Mouse (Mus musculus) heart, embryonic 11.5 days (tissue): ENCODE results near the gene Kcnk5. TPM values are rescaled to one million over a fixed set of nuclear protein-coding genes. Genes with fewer than 3 reads are reported as not detected.
A peak's percentile ranks its signal among the peaks of the same experiment; 100 is the strongest.

Experiments used
- ATAC-seq: fragments of 200-750 bp; cut with Nextera tagmentation; replicated peaks from 2 replicates; pipeline ENCODE4 v1.8.0; 2017; ENCODE audit warnings: moderate library complexity; ENCODE audit not compliant: insufficient number of reproducible peaks, low FRiP score, low TSS enrichment
- H3K27ac ChIP-seq: fragments of 300-500 bp; sonication (generic); 2 replicates; pipeline ENCODE4 v1.5.1; 2014; ENCODE audit warnings: mild to moderate bottlenecking, low read depth, low read length
- H3K27me3 ChIP-seq: fragments of 300-500 bp; sonication (generic); 2 replicates; pipeline ENCODE4 v1.6.1; 2014; ENCODE audit warnings: mild to moderate bottlenecking, low read length, mixed read lengths; ENCODE audit not compliant: control insufficient read depth, insufficient read depth
- H3K36me3 ChIP-seq: fragments of 300-500 bp; sonication (generic); 2 replicates; pipeline ENCODE4 v1.6.1; 2014; ENCODE audit warnings: mild to moderate bottlenecking, low read length, moderate library complexity, mixed read lengths; ENCODE audit not compliant: control insufficient read depth, insufficient read depth
- H3K4me1 ChIP-seq: fragments of 300-500 bp; sonication (generic); 2 replicates; pipeline ENCODE4 v1.6.1; 2014; ENCODE audit warnings: low read length; ENCODE audit not compliant: control insufficient read depth, insufficient read depth
- H3K4me2 ChIP-seq: fragments of 300-500 bp; sonication (generic); 2 replicates; pipeline ENCODE4 v1.6.1; 2014; ENCODE audit warnings: mild to moderate bottlenecking, moderate library complexity
- H3K4me3 ChIP-seq: fragments of 300-500 bp; sonication (generic); 2 replicates; pipeline ENCODE4 v1.5.1; 2014; ENCODE audit warnings: low read depth, low read length
- H3K9ac ChIP-seq: fragments of 300-500 bp; sonication (generic); 2 replicates; pipeline ENCODE4 v1.6.1; 2014; ENCODE audit warnings: mild to moderate bottlenecking, low read depth, low read length, moderate library complexity
- H3K9me3 ChIP-seq: fragments of 300-500 bp; sonication (generic); replicated peaks from 2 replicates; pipeline ENCODE4 v1.6.1; 2016; ENCODE audit warnings: low read length; ENCODE audit not compliant: control insufficient read depth
- WGBS: fragments of 180-500 bp; shearing (Covaris S2); extraction: QIAGEN DNeasy Blood & Tissue Kit; methylation state at CpG from one replicate; pipeline ENCODE4 v1.1.7; 2014; ENCODE audit not compliant: insufficient replicate concordance; 5-methylcytosine and 5-hydroxymethylcytosine counted together
- polyA plus RNA-seq: library from polyadenylated mRNA; unstranded; fragments of >200 nt; fragmentation: Nextera tagmentation; extraction: Ambion mirVana; gene quantifications from 2 replicates; pipeline ENCODE4 v1.2.1, GENCODE M21; 2014

Gene Kcnk5
- polyA plus RNA-seq, 1 experiment from 2014 or later, result 2.9 TPM

- Histone ChIP-seq H3K4me2 (no peak overlapping the region), H3K27ac (no peak overlapping the region), H3K9ac (no peak overlapping the region), H3K9me3 (no peaks in the 10 kb centered on the region), H3K27me3 (no peaks in the 10 kb centered on the region), H3K4me1 (peaks cover 26% of the 10 kb centered on the region), H3K36me3 (no peaks in the 10 kb centered on the region), H3K4me3 (no peak overlapping the region)
- no peak for ATAC-seq
- WGBS, result 60% methylated on average over 1 of the region's 1 CpGs
These were observed 13.1 kb downstream of the Kcnk5 start for GRCm38 (mm10) chr14:20168478-20168877.

DNA sequence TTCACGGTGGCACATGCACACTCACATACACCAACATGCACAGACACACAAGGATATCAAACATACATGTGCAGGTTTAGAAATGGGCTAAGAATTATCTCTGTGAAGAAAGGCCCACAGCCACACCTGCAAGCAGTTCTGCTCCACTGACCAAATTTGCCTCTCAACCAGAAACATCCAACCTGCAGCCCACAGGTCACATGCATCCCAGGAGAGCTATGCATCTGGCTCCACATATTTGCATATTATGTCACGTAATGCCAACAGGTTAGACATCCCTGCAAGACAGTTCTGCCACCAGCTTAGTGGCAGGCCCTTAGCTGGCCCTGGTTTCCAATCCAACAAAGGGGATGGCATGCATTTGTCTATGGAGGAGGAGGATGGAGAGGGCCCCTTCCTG is 13.6 kb downstream of the Kcnk5 start:
- no peak for ATAC-seq
- H3K4me1 ChIP-seq, result peaks cover 23% of the 10 kb centered on the region
- H3K36me3 ChIP-seq, result no peaks in the 10 kb centered on the region
- H3K4me2 ChIP-seq, result no peak overlapping the region
- 94% methylated on average over 2 of the region's 2 CpGs for WGBS
- H3K4me3 ChIP-seq, result no peak overlapping the region
- H3K27ac ChIP-seq, result no peak overlapping the region
- no peak overlapping the region for H3K9ac ChIP-seq
- no peaks in the 10 kb centered on the region for H3K9me3 ChIP-seq
- no peaks in the 10 kb centered on the region for H3K27me3 ChIP-seq

DNA sequence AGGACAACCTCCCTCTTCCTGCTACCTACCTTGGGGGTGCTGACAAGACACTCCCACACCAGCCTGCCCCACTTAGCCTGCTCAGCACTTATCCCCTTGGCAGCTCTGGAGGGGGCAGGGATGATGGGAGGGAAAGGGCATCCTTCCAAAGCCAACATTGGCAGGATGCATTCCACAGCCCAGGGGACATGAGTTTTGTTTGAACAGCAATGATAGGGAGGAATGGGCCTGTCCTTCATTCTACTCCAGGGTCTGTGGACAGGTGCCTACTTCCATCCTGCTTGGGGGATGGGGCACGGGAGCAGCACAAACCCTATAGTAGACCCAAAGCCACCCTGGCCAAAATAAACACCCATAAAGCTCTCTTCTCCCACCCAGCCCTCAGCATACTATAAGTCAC is 16.2 kb downstream of the Kcnk5 start:
- H3K9ac ChIP-seq, result no peak overlapping the region

GRCm38 (mm10) chr14:20164438-20164837 is 17.2 kb downstream of the Kcnk5 start:
- no peak overlapping the region for H3K4me2 ChIP-seq
- 89% methylated on average over 7 of the region's 7 CpGs for WGBS

More for the DNA sequence above, 16.2 kb downstream of the Kcnk5 start:
- no peak overlapping the region for H3K27ac ChIP-seq
- no peaks in the 10 kb centered on the region for H3K36me3 ChIP-seq
- H3K4me2 ChIP-seq, result no peak overlapping the region
- no peaks in the 10 kb centered on the region for H3K9me3 ChIP-seq
- 44% methylated on average over 1 of the region's 1 CpGs for WGBS
- peak; percentile 66; the same call in 1 of the 2 replicates for ATAC-seq
- peaks cover 9% of the 10 kb centered on the region for H3K4me1 ChIP-seq
- no peak overlapping the region for H3K4me3 ChIP-seq
- H3K27me3 ChIP-seq, result no peaks in the 10 kb centered on the region

GRCm38 (mm10) chr14:20162686-20163085 is 18.9 kb downstream of the Kcnk5 start:
- Histone ChIP-seq H3K4me3 (no peak overlapping the region), H3K27ac (no peak overlapping the region), H3K9me3 (no peaks in the 10 kb centered on the region), H3K4me1 (peaks cover 9% of the 10 kb centered on the region), H3K9ac (no peak overlapping the region), H3K4me2 (no peak overlapping the region), H3K36me3 (no peaks in the 10 kb centered on the region), H3K27me3 (no peaks in the 10 kb centered on the region)
- WGBS, result 66% methylated on average over 6 of the region's 6 CpGs
- no peak for ATAC-seq

More at GRCm38 (mm10) chr14:20164438-20164837, 17.2 kb downstream of the Kcnk5 start:
- no peaks in the 10 kb centered on the region for H3K36me3 ChIP-seq
- no peak for ATAC-seq
- peaks cover 9% of the 10 kb centered on the region for H3K4me1 ChIP-seq
- no peak overlapping the region for H3K9ac ChIP-seq
- H3K27me3 ChIP-seq, result no peaks in the 10 kb centered on the region
- no peak overlapping the region for H3K27ac ChIP-seq
- no peaks in the 10 kb centered on the region for H3K9me3 ChIP-seq
- H3K4me3 ChIP-seq, result no peak overlapping the region

GRCm38 (mm10) chr14:20158727-20159681 is 22.6 kb downstream of the Kcnk5 start:
- Histone ChIP-seq H3K4me3 (no peak overlapping the region), H3K9ac (no peak overlapping the region), H3K27me3 (no peaks in the 10 kb centered on the region), H3K27ac (no peak overlapping the region), H3K4me1 (peaks cover 4% of the 10 kb centered on the region; the same call in 1 of the 2 replicates), H3K9me3 (no peaks in the 10 kb centered on the region), H3K4me2 (no peak overlapping the region), H3K36me3 (no peaks in the 10 kb centered on the region)
- 56% methylated on average over 8 of the region's 8 CpGs for WGBS
- no peak for ATAC-seq

DNA sequence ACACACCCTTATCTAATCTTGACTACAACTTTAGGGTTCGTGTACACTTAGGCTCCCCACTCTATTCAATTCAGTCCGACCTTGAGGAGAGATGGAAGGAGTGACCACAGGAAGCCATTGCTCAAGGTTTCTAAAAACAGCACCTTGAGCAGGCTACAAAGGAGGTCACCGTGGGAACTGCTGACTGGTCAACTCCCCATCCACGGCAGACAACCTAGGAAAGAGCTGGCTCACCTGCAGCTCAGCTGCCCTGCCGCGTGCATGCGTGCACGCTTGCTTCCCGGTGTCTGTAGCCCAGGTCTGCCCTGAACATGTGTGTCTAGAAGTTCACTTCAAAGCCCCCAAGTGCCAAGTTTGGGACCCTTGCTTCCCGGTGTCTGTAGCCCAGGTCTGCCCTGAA is 24.0 kb downstream of the Kcnk5 start:
- 76% methylated on average over 10 of the region's 10 CpGs for WGBS
- Histone ChIP-seq H3K27me3 (no peaks in the 10 kb centered on the region), H3K9ac (no peak overlapping the region), H3K4me3 (no peak overlapping the region), H3K4me1 (peaks cover 4% of the 10 kb centered on the region; the same call in 1 of the 2 replicates), H3K27ac (no peak overlapping the region), H3K4me2 (no peak overlapping the region), H3K9me3 (no peaks in the 10 kb centered on the region), H3K36me3 (no peaks in the 10 kb centered on the region)
- ATAC-seq, result no peak

DNA sequence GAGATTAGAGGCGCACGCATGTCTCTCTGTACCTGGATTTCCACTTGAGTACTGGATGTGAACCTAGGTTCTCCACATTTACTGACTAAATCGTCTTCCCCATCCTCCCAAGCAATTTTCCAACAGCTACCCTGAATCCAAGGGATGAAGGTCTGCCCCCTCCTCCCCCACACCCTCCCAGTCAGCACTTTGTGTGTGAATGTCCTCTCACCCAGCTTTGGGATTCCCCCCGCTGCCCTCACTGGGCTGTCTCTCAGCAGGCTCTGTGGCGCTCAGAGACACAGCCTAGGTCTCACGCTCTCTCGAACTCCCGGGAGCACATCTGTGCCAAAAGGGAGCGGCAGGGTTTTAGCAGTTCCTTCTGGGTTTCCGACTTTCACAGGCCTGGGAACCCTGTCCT is 25.9 kb downstream of the Kcnk5 start:
- no peak overlapping the region for H3K9ac ChIP-seq
- H3K27ac ChIP-seq, result no peak overlapping the region
- no peak overlapping the region for H3K4me3 ChIP-seq
- no peaks in the 10 kb centered on the region for H3K9me3 ChIP-seq
- H3K27me3 ChIP-seq, result no peaks in the 10 kb centered on the region
- no peak overlapping the region for H3K4me2 ChIP-seq
- 52% methylated on average over 10 of the region's 10 CpGs for WGBS
- peaks cover 4% of the 10 kb centered on the region; the same call in 1 of the 2 replicates for H3K4me1 ChIP-seq
- no peak for ATAC-seq
- H3K36me3 ChIP-seq, result no peaks in the 10 kb centered on the region
